Mouse (Mus musculus): ENCODE data around the gene Tnr. TPM values are rescaled to one million over a fixed set of nuclear protein-coding genes. Genes with fewer than 3 reads are reported as not detected.
A peak's percentile ranks its signal among the peaks of the same experiment; 100 is the strongest.
"Not testable (repeated sequence)": the region's sequence is repeated elsewhere in the genome, so short reads cannot be mapped to it uniquely, and the experiment has no call there.

Tnr gene
- total RNA-seq, 2 experiments from 2014 or later = 112 TPM

DNA sequence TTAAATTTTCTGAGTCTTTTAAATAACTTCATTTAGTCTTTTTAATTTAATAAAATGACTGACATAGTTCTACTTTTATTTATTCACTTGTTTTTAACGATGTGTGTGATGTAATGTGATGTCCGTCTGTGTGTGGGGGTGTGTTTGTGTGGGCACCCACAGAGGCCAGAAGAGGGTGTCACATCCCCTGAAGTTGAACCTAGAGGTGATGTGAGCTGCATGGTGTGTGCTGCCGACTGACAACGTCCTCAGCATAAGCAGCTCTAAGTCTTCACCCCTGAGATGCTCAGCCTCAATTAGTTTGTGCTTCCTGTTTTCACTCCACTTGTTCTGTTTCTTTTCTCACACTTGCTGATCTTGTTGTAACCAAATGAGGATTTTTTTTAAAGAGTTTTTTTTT lies 439.8 kb downstream of the Tnr start:
- no peak for DNase-seq (ENCODE audit: extremely low spot score in 1 of 2, low spot score in 2 of 2)
- intact Hi-C loops (cut with DNase I) = no loop called here

GRCm38 (mm10) chr1:159966286-159966685 lies 442.7 kb downstream of the Tnr start:
- DNase-seq (ENCODE audit: extremely low spot score in 1 of 2, low spot score in 2 of 2); intact Hi-C loops (cut with DNase I): not testable (repeated sequence)

- no peak for DNase-seq (ENCODE audit: extremely low spot score in 1 of 2, low spot score in 2 of 2)
- intact Hi-C loops (cut with DNase I) = no loop called here
Observed at GRCm38 (mm10) chr1:159968395-159968794, 444.8 kb downstream of the Tnr start.

DNA sequence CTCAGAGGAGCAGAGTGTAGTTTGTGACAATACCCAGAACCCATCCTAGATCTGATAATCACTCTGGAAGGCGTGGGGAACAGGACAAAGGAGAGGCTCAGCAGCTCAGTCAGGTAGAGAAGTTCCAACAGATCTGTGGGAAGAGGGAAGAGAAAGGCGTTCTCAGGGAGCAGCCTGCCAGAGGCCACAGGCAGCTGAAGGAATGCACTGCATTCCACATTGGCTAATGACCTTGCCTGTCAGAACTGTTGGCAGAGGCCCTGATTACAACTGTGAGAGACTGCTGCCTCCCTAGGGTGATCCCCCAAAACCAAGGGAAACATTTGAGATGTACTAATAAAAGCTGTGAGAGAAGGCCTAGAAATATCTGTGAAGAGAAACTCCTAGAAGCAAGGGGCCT lies 454.2 kb downstream of the Tnr start:
- intact Hi-C loops (cut with DNase I) = no loop called here
- peak in 1 of 2 experiments; percentile 19 for DNase-seq (ENCODE audit: extremely low spot score in 1 of 2, low spot score in 2 of 2)

GRCm38 (mm10) chr1:159979096-159979495 lies 455.5 kb downstream of the Tnr start:
- peak in 1 of 2 experiments; percentile 30 for DNase-seq (ENCODE audit: extremely low spot score in 1 of 2, low spot score in 2 of 2)
- intact Hi-C loops (cut with DNase I) = no loop called here

GRCm38 (mm10) chr1:159980355-159980754 lies 456.8 kb downstream of the Tnr start:
- intact Hi-C loops (cut with DNase I) = no loop called here
- DNase-seq (ENCODE audit: extremely low spot score in 1 of 2, low spot score in 2 of 2) = peak in 1 of 2 experiments; percentile 38

All from left cerebral cortex, postnatal 10 days (tissue).